Mouse (Mus musculus) ES-CJ7 (cell line): ENCODE measurements at regions not wholly inside any gene's neighbourhood (a gene's known extent, or its start where the extent isn't known, plus 50 kb on each side); places are given as distances from the start of the nearest gene placed in this dataset.

Experiments used
- DNase-seq: peaks from one replicate; pipeline ENCODE4 v3.0.0; 2011; ENCODE audit warnings: low read depth, low spot score

DNA sequence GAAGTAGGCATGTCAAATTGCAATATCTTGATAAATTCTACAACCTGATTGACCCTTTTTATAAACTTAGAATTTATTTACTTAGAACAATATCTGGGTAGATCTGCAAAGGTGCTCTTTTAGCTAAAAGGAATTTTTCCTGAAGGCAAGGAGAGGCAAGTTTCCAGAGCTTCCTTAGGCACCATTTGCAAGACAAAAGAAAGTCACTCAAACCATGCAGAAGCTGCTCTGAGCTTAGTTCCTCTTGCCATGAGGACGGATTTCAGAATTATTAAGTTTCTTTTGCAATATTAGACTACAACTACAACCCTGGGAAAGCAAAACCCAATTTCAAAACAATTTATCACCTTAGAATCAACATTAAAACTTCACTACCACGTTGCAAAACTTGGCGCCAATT is 429.2 kb upstream of the Magi2 start:
- DNase-seq, result peak; percentile 62

DNA sequence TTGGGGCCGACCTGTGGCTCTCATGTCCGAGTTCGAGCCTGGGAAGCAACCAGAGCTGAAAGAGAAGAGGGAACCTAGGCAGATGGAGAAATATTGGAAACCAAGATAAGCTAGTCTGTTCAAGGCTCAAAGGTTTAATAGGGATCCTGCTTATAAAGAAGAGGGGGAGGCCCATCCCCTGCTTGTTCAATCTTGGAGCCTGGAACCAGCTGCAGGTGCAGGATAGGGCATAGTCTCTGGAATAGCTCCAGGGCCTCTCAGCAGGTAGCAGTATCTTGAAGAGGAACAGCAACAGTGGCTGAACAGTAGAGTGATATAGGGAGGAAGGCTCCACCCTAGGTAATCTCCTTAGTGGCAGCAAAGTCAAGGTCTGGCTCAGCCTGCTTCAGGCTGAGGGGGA is 427.3 kb upstream of the Magi2 start:
- DNase-seq, result peak; percentile 81
